Mouse (Mus musculus) Patski (cell line): ENCODE data around the gene Slc12a8. TPM values are rescaled to one million over a fixed set of nuclear protein-coding genes. Genes with fewer than 3 reads are reported as not detected.

ENCODE experiments used
- ATAC-seq: fragments of 100-300 bp; one replicate; pipeline ENCODE4 v1.8.0; 2021
- CTCF ChIA-PET: fragments of 350-600 bp; sonication (Branson Sonifier 250); formaldehyde crosslinking; loops from one replicate; lab custom pipeline; 2022; ENCODE audit warnings: inconsistent platforms; lab: Charles Lee
- POLR2A ChIA-PET: fragments of 350-600 bp; sonication (Branson Sonifier 250); formaldehyde crosslinking; loops from one replicate; lab custom pipeline; 2022; ENCODE audit warnings: antibody characterized with exemption, inconsistent platforms; lab: Charles Lee
- DNase-seq: peaks from one replicate; pipeline ENCODE4 v3.0.0-alpha.2; 2011; ENCODE audit warnings: low read depth, low spot score
- H3K27me3 ChIP-seq: fragments of 371-371 bp; one replicate; pipeline ENCODE4 v1.5.1; 2021
- CTCF ChIP-seq: fragments of 100-300 bp; IDR thresholded peaks from one replicate; pipeline ENCODE4 v1.5.1; 2021
- in situ Hi-C: fragments of 300-500 bp; cut with MboI; formaldehyde crosslinking; loops from 3 replicates; pipeline ENCODE4 v1.11.1; 2018; ENCODE audit warnings: low pct_unique_long_range_greater_than_20kb, mixed read lengths
- polyA plus RNA-seq: library from polyadenylated mRNA; unstranded; gene quantifications from one replicate; pipeline ENCODE4 v1.2.3, GENCODE M21; 2021

Gene Slc12a8
- polyA plus RNA-seq, 1 experiment from 2014 or later, result 1.2 TPM

GRCm38 (mm10) chr16:33594037-33594771, 77.1 kb downstream of the Slc12a8 start:
- no peaks in the 10 kb centered on the region for H3K27me3 ChIP-seq
- ATAC-seq (peak; percentile 78), DNase-seq (peak; percentile 67)
- ChIA-PET POLR2A (interaction anchor here (1.0 kb wide), 1 partner anchor 12 kb away, joined by 3 read pairs; no protein-coding TSS in a partner anchor), CTCF (interaction anchor here (0.8 to 1.3 kb wide), 3 partner anchors 9 to 34 kb away, joined by 3 to 5 read pairs (median 4); no protein-coding TSS in a partner anchor)
- no peak for TF ChIP-seq CTCF
- in situ Hi-C loops, result no loop called here

- ATAC-seq, result no peak
Measured at GRCm38 (mm10) chr16:33595235-33595769, 78.2 kb downstream of the Slc12a8 start.

GRCm38 (mm10) chr16:33596213-33596612, 79.1 kb downstream of the Slc12a8 start:
- DNase-seq, result no peak
- POLR2A ChIA-PET, result interaction anchor here (1.4 kb wide), 1 partner anchor 89 kb away, joined by 3 read pairs; no protein-coding TSS in a partner anchor
- CTCF ChIA-PET, result no interaction called here
- in situ Hi-C loops, result no loop called here
- H3K27me3 ChIP-seq, result no peaks in the 10 kb centered on the region
- ATAC-seq, result no peak
- TF ChIP-seq CTCF, result no peak

More at GRCm38 (mm10) chr16:33595235-33595769, 78.2 kb downstream of the Slc12a8 start:
- CTCF ChIA-PET, result interaction anchor here (0.8 to 1.3 kb wide), 3 partner anchors 8 to 35 kb away, joined by 3 to 5 read pairs (median 4); no protein-coding TSS in a partner anchor
- TF ChIP-seq CTCF, result no peak
- in situ Hi-C loops, result no loop called here
- no peaks in the 10 kb centered on the region for H3K27me3 ChIP-seq
- no peak for DNase-seq
- POLR2A ChIA-PET, result no interaction called here

GRCm38 (mm10) chr16:33600216-33600615, 83.1 kb downstream of the Slc12a8 start:
- CTCF ChIA-PET, result interaction anchor here (1.2 to 2.0 kb wide), 6 partner anchors 12 to 78 kb away, joined by 3 to 7 read pairs (median 4); no protein-coding TSS in a partner anchor
- H3K27me3 ChIP-seq, result no peaks in the 10 kb centered on the region
- TF ChIP-seq CTCF, result peak; percentile 62
- DNase-seq (no peak), ATAC-seq (no peak)
- in situ Hi-C loops, result no loop called here
- POLR2A ChIA-PET, result no interaction called here

GRCm38 (mm10) chr16:33601299-33601698, 84.2 kb downstream of the Slc12a8 start:
- ChIA-PET CTCF (interaction anchor here (0.8 to 2.0 kb wide), 5 partner anchors 16 to 77 kb away, joined by 3 to 5 read pairs (median 3); no protein-coding TSS in a partner anchor), POLR2A (no interaction called here)
- ATAC-seq, result no peak
- in situ Hi-C loops, result no loop called here
- no peak for DNase-seq
- H3K27me3 ChIP-seq, result no peaks in the 10 kb centered on the region
- TF ChIP-seq CTCF, result no peak

GRCm38 (mm10) chr16:33605647-33606596, 88.8 kb downstream of the Slc12a8 start:
- TF ChIP-seq CTCF, result no peak
- no peaks in the 10 kb centered on the region for H3K27me3 ChIP-seq
- POLR2A ChIA-PET, result interaction anchor here (1.1 kb wide), 1 partner anchor 63 kb away, joined by 3 read pairs; no protein-coding TSS in a partner anchor
- ATAC-seq (no peak), DNase-seq (no peak)
- in situ Hi-C loops, result no loop called here
- CTCF ChIA-PET, result no interaction called here

GRCm38 (mm10) chr16:33606691-33607532, 89.8 kb downstream of the Slc12a8 start:
- ChIA-PET POLR2A (interaction anchor here (1.1 to 1.5 kb wide), 2 partner anchors 9 to 62 kb away, joined by 3 read pairs; no protein-coding TSS in a partner anchor), CTCF (no interaction called here)
- no peaks in the 10 kb centered on the region for H3K27me3 ChIP-seq
- in situ Hi-C loops, result no loop called here
- TF ChIP-seq CTCF, result no peak
- ATAC-seq (no peak), DNase-seq (no peak)

GRCm38 (mm10) chr16:33609554-33609953, 92.4 kb downstream of the Slc12a8 start:
- TF ChIP-seq CTCF, result no peak
- ChIA-PET CTCF (no interaction called here), POLR2A (no interaction called here)
- no peak for ATAC-seq
- in situ Hi-C loops, result no loop called here
- no peak for DNase-seq
- no peaks in the 10 kb centered on the region for H3K27me3 ChIP-seq

GRCm38 (mm10) chr16:33610466-33610865, 93.3 kb downstream of the Slc12a8 start:
- DNase-seq, result no peak
- no peak for ATAC-seq
- no peak for TF ChIP-seq CTCF
- no peaks in the 10 kb centered on the region for H3K27me3 ChIP-seq
- CTCF ChIA-PET, result interaction anchor here (0.7 kb wide), 1 partner anchor 11 kb away, joined by 3 read pairs; no protein-coding TSS in a partner anchor
- in situ Hi-C loops, result no loop called here
- POLR2A ChIA-PET, result no interaction called here
